Mouse (Mus musculus): Measurements from ENCODE around the gene Srp54a. TPM values are rescaled to one million over a fixed set of nuclear protein-coding genes. Genes with fewer than 3 reads are reported as not detected.

Srp54a gene
- polyA plus RNA-seq, 1 experiment from 2014 or later = 124 TPM

DNA sequence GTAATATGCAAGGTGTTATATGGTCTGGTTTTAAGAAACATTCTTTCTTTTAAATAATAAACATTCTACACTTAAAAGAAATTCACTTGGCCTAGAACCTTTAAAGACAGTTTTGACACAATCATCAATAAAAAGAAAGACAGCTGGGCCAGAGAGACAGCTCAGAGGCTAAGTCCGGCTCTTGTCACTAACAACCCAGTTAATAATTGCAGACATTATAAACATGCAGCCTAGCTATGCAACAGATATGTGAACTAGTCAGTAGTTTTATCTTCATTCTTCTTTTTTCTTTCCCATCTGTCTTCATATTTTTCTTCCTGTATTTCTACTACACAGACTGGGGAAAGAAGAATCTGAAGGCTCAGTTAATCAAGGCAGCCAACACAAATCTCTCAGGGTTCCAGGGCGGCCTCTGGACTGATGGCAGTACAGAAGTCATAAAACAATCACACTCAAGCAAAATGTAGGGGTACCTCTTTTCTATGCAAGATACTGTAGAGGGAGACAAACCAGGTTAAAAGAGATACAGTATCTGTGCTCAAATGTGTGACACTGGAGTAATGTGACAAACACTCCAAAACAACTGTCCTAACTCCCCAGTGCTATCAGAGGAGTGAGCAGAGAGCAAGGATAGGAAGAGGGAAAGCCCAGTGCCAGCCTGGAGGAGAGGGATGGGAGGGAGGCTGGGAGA is 25.4 kb upstream of the Srp54a start:
- Histone ChIP-seq H3K27ac (replicated peaks) (no peak overlapping the region), H3K36me3 (ENCODE audit: control insufficient read depth, insufficient read depth, low read length) (peaks cover 2% of the 10 kb centered on the region; the same call in 1 of the 2 replicates), H3K9me3 (ENCODE audit: control insufficient read depth, low read length) (no peaks in the 10 kb centered on the region), H3K4me3 (ENCODE audit: low read depth, low read length) (no peak overlapping the region), H3K4me1 (replicated peaks; ENCODE audit: control insufficient read depth, insufficient read depth) (no peaks in the 10 kb centered on the region), H3K27me3 (ENCODE audit: control insufficient read depth, insufficient read depth, low read length) (no peaks in the 10 kb centered on the region), H3K9ac (ENCODE audit: low read length) (no peak overlapping the region), H3K4me2 (replicated peaks; ENCODE audit: low read depth) (no peak overlapping the region)
- ATAC-seq (ENCODE audit: low FRiP score, low TSS enrichment) (no peak), DNase-seq (ENCODE audit: low spot score) (no peak)
- WGBS = 68% methylated on average over 2 of the region's 2 CpGs
- TF ChIP-seq EP300 (optimal IDR thresholded peaks at IDR 0.05) (no peak), CTCF (IDR thresholded peaks at IDR 0.05; ENCODE audit: low read depth) (no peak)

DNA sequence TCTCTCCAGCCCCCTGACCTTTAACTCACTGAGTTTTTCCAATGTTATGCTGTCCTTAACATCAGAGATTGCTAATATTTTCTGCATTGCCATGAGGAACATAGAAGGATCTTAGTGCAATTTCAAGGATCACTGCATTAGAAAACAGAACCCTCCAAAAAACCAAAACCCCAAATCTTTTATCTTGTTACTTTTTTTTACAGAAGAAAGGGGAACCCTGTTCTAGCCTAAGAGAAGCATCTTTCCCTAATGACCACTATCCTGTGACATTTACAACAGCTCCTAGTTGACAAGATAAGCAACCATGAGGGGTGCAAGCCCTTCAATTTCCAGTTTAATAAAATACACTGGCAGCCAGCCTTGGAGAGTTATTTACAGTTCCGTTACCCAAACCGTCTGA is 23.4 kb upstream of the Srp54a start:
- Histone ChIP-seq H3K27ac (replicated peaks) (no peak overlapping the region), H3K36me3 (ENCODE audit: control insufficient read depth, insufficient read depth, low read length) (peaks cover 2% of the 10 kb centered on the region; the same call in 1 of the 2 replicates), H3K4me2 (replicated peaks; ENCODE audit: low read depth) (no peak overlapping the region), H3K27me3 (ENCODE audit: control insufficient read depth, insufficient read depth, low read length) (no peaks in the 10 kb centered on the region), H3K9me3 (ENCODE audit: control insufficient read depth, low read length) (no peaks in the 10 kb centered on the region), H3K4me1 (replicated peaks; ENCODE audit: control insufficient read depth, insufficient read depth) (no peaks in the 10 kb centered on the region), H3K9ac (ENCODE audit: low read length) (no peak overlapping the region), H3K4me3 (ENCODE audit: low read depth, low read length) (no peak overlapping the region)
- 75% methylated on average over 2 of the region's 2 CpGs for WGBS
- DNase-seq (ENCODE audit: low spot score) (no peak), ATAC-seq (ENCODE audit: low FRiP score, low TSS enrichment) (no peak)
- TF ChIP-seq CTCF (IDR thresholded peaks at IDR 0.05; ENCODE audit: low read depth) (no peak), EP300 (optimal IDR thresholded peaks at IDR 0.05) (no peak)

DNA sequence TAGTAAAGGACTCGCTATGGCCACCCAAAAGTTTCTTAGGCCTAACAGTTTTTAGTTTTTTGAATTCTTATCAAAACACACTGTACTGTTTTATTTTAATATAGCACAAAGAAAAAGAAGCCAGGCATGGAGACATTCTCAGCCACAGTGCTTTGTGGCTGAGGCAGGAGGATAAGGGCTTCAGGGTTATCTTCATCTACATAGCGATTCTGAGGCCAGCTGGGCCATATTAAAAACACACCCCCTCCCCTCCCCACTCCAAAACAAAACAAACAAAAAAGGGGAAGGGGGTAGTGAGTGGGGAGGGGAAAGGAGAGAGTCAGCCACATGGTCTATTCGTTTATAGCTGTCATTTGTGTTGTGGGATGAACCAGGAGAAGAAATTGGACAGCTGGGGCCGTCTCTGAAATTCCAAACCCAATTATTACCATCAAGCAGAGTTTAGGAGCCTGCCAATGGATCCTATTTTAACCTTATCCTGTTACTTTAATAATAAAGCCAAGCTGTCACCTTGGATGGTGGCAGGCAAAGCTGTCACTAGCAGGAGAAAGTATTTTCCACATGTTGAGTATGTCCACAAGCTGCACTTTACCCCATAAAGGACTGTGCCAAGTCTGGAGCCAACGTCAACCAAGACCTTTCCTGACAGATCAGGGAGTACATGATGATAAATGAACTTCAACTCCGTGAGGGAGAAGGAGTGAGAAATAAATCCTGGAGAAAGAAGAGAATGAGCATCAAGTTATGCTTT is 21.0 kb upstream of the Srp54a start:
- whole genome bisulfite sequencing = 65% methylated on average over 6 of the region's 6 CpGs
- Histone ChIP-seq H3K9ac (ENCODE audit: low read length) (no peak overlapping the region), H3K4me2 (replicated peaks; ENCODE audit: low read depth) (no peak overlapping the region), H3K4me1 (replicated peaks; ENCODE audit: control insufficient read depth, insufficient read depth) (no peaks in the 10 kb centered on the region), H3K27ac (replicated peaks) (no peak overlapping the region), H3K36me3 (ENCODE audit: control insufficient read depth, insufficient read depth, low read length) (no peaks in the 10 kb centered on the region), H3K4me3 (ENCODE audit: low read depth, low read length) (no peak overlapping the region), H3K9me3 (ENCODE audit: control insufficient read depth, low read length) (no peaks in the 10 kb centered on the region), H3K27me3 (ENCODE audit: control insufficient read depth, insufficient read depth, low read length) (no peaks in the 10 kb centered on the region)
- DNase-seq (ENCODE audit: low spot score) (no peak), ATAC-seq (ENCODE audit: low FRiP score, low TSS enrichment) (no peak)
- TF ChIP-seq EP300 (optimal IDR thresholded peaks at IDR 0.05) (no peak), CTCF (IDR thresholded peaks at IDR 0.05; ENCODE audit: low read depth) (no peak)

DNA sequence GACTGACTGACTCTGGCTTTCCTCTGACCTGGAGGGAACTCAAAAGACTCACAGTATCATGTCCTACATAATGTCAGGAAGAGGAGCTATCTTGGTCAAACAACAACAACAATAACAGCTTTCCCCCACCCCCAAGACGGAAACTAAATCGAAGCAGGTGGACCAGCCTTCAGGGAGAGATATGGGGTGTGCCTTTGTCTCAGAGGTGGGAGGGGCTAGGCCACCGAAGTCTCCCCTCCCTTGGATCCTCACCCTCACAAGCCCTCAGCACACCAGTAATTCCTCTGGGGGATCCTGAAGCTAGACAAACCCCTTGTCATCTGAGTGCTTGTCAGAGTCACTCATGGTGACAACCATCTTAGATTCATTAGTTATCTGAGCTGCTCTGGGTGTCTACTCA is 20.2 kb upstream of the Srp54a start:
- ATAC-seq (ENCODE audit: low FRiP score, low TSS enrichment) = no peak
- 35% methylated on average over 3 of the region's 3 CpGs for whole genome bisulfite sequencing

DNA sequence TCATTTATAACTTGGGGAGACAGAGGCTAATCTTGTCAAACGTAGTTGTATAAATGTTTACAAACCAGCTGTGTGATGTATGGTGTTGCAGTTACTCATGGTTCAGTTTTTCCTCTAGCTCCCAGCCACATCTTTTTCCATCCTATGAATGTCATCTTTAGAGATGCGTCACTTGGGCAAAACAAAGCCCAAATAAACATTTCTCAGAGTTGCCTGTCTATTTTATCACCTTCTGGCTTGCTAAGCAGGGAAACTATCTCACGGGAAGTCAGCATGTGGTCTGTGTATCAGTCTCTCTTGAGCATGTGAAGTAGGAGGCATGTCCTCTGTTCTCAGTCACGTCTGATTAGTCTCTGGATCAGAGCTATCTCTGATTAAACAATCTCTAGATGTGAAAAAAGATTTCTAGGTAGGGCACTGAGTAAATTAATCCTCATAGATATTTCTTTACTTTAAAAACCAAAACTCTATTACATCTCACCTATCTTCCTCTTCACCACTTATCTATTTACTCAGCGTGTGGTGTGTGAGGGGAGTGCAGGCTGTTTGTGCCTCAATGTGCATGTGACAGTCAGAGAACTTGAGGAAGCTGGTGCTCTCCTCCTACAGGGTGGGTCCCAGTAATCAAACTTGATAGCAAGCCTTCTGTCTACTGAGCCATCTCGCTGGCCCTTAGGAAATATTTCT is 19.7 kb upstream of the Srp54a start:
- WGBS = 52% methylated on average over 6 of the region's 6 CpGs
- Histone ChIP-seq H3K4me1 (replicated peaks; ENCODE audit: control insufficient read depth, insufficient read depth) (no peaks in the 10 kb centered on the region), H3K9ac (ENCODE audit: low read length) (no peak overlapping the region), H3K27me3 (ENCODE audit: control insufficient read depth, insufficient read depth, low read length) (no peaks in the 10 kb centered on the region), H3K36me3 (ENCODE audit: control insufficient read depth, insufficient read depth, low read length) (no peaks in the 10 kb centered on the region), H3K4me2 (replicated peaks; ENCODE audit: low read depth) (no peak overlapping the region), H3K4me3 (ENCODE audit: low read depth, low read length) (no peak overlapping the region), H3K27ac (replicated peaks) (no peak overlapping the region), H3K9me3 (ENCODE audit: control insufficient read depth, low read length) (no peaks in the 10 kb centered on the region)
- ATAC-seq (ENCODE audit: low FRiP score, low TSS enrichment) = no peak
- TF ChIP-seq EP300 (optimal IDR thresholded peaks at IDR 0.05) (no peak), CTCF (IDR thresholded peaks at IDR 0.05; ENCODE audit: low read depth) (no peak)
- no peak for DNase-seq (ENCODE audit: low spot score)

More for the DNA sequence above, 20.2 kb upstream of the Srp54a start:
- Histone ChIP-seq H3K4me3 (ENCODE audit: low read depth, low read length) (no peak overlapping the region), H3K36me3 (ENCODE audit: control insufficient read depth, insufficient read depth, low read length) (no peaks in the 10 kb centered on the region), H3K9me3 (ENCODE audit: control insufficient read depth, low read length) (no peaks in the 10 kb centered on the region), H3K27ac (replicated peaks) (no peak overlapping the region), H3K4me1 (replicated peaks; ENCODE audit: control insufficient read depth, insufficient read depth) (no peaks in the 10 kb centered on the region), H3K27me3 (ENCODE audit: control insufficient read depth, insufficient read depth, low read length) (no peaks in the 10 kb centered on the region), H3K4me2 (replicated peaks; ENCODE audit: low read depth) (no peak overlapping the region), H3K9ac (ENCODE audit: low read length) (no peak overlapping the region)
- TF ChIP-seq CTCF (IDR thresholded peaks at IDR 0.05; ENCODE audit: low read depth) (no peak), EP300 (optimal IDR thresholded peaks at IDR 0.05) (no peak)
- DNase-seq (ENCODE audit: low spot score) = no peak
